In the genomic region with DNA sequence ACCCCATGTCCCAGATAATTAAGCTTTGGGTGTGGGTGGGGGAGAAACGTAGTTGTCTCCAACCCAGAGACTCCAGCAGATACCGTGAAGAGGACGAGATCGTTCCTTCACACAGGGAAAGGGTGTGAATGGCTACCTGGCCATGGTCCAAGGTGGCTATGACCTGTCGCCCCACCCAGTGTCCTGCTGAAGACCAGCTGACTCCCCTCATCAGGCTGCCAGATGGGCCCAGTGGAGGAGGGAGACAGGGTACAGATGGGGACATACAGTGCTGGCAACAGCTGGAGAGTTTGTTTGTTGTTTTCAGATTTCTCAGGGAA, we compare ENCODE assay signal across 9 mouse cellular contexts. TPM values are rescaled to one million over a fixed set of nuclear protein-coding genes. Genes with fewer than 3 reads are reported as not detected.
A peak's percentile ranks its signal among the peaks of the same experiment; 100 is the strongest.
DNase-seq lines count a peak whose midpoint lies in the region; ATAC-seq lines count a peak whose summit lies in the region.
"Had no signal": no experiment of that assay in that cellular context is flagged by ENCODE, and none has a peak within 500 bp of the region (broad histone marks: within the 10 kb centered on the region; RNA-seq: fewer than 3 reads in every experiment).

No protein-coding gene starts in this region.

- peaks cover 28% of the 10 kb centered on the region for H3K36me3 ChIP-seq in megakaryocyte, embryonic 14.5 days (replicated peaks; ENCODE audit: low read length)
- H3K36me3 ChIP-seq in hindbrain, embryonic 12.5 days: peaks cover 23% of the 10 kb centered on the region
- H3K36me3 ChIP-seq in liver, embryonic 16.5 days (ENCODE audit: control insufficient read depth, insufficient read depth): peaks cover 3% of the 10 kb centered on the region; the same call in 1 of the 2 replicates

- H3K27me3 ChIP-seq in megakaryocyte, embryonic 14.5 days (replicated peaks): no peaks in the 10 kb centered on the region
- no peaks in the 10 kb centered on the region for H3K27me3 ChIP-seq in hindbrain, embryonic 12.5 days
- no peaks in the 10 kb centered on the region for H3K27me3 ChIP-seq in liver, embryonic 16.5 days (ENCODE audit: control insufficient read depth, insufficient read depth, low read depth, low read length)

- WGBS in hindbrain, embryonic 12.5 days: 90% methylated on average over 5 of the region's 5 CpGs
- 85% methylated on average over 5 of the region's 5 CpGs for WGBS in liver, embryonic 16.5 days (ENCODE audit: insufficient replicate concordance)

- peak overlapping the region; percentile 82 for H3K4me3 ChIP-seq in megakaryocyte, embryonic 14.5 days (replicated peaks)
- H3K4me3 ChIP-seq in hindbrain, embryonic 12.5 days: peak overlapping the region; percentile 68
- no peak overlapping the region for H3K4me3 ChIP-seq in liver, embryonic 16.5 days (ENCODE audit: low read depth, low read length)

- H3K27ac ChIP-seq in hindbrain, embryonic 12.5 days: no peak overlapping the region
- no peak overlapping the region for H3K27ac ChIP-seq in liver, embryonic 16.5 days (ENCODE audit: low read length)

- H3K4me2 ChIP-seq in hindbrain, embryonic 12.5 days (replicated peaks): peak overlapping the region; percentile 89
- peak overlapping the region; percentile 80; the same call in 1 of the 2 replicates for H3K4me2 ChIP-seq in liver, embryonic 16.5 days (ENCODE audit: low read depth, low read length)

- H3K9ac ChIP-seq in hindbrain, embryonic 12.5 days: no peak overlapping the region; the same call in 1 of the 2 replicates
- H3K9ac ChIP-seq in liver, embryonic 16.5 days (ENCODE audit: low read depth, low read length): no peak overlapping the region

- ATAC-seq in megakaryocyte, adult 5-6 weeks (ENCODE audit: poor library complexity, severe bottlenecking): no peak
- ATAC-seq in hindbrain, embryonic 12.5 days (ENCODE audit: low FRiP score): no peak; the same call in 1 of the 2 replicates
- ATAC-seq in liver, embryonic 16.5 days (ENCODE audit: low read depth): no peak
- no peak for ATAC-seq in megakaryocyte progenitor cell, adult 5-6 weeks (replicated peaks; ENCODE audit: poor library complexity)

- DNase-seq in testis, postnatal 10 days (ENCODE audit: low spot score): peak; percentile 69
- no peak for DNase-seq in right cerebral cortex, postnatal 36 days (ENCODE audit: low spot score in 2 of 2)
- no peak for DNase-seq in embryo, embryonic 10 days (ENCODE audit: low spot score)

- H3K4me1 ChIP-seq in megakaryocyte, embryonic 14.5 days: peaks cover 58% of the 10 kb centered on the region
- H3K4me1 ChIP-seq in hindbrain, embryonic 12.5 days: peaks cover 21% of the 10 kb centered on the region
- peaks cover 11% of the 10 kb centered on the region for H3K4me1 ChIP-seq in liver, embryonic 16.5 days (ENCODE audit: control insufficient read depth, low read depth, low read length)

- no peaks in the 10 kb centered on the region for H3K9me3 ChIP-seq in megakaryocyte, embryonic 14.5 days
- no peaks in the 10 kb centered on the region for H3K9me3 ChIP-seq in hindbrain, embryonic 12.5 days (replicated peaks)
- no peaks in the 10 kb centered on the region for H3K9me3 ChIP-seq in liver, embryonic 16.5 days (replicated peaks; ENCODE audit: control insufficient read depth, low read length)

RNA-seq across cellular contexts. Expression of a gene that starts 0.7 kb away (rescaled TPM):
- 0.72 TPM in 1 of 2 replicates, not detected in the other for polyA plus RNA-seq in megakaryocyte, embryonic 14.5 days (2012; ENCODE audit: insufficient read depth, low replicate concordance)
- total RNA-seq in megakaryocyte, adult 5-6 weeks (2015): 0.07 and 0.09 TPM in 2 replicates
- total RNA-seq in megakaryocyte, adult 5-6 weeks (2017): 0.37 and 1.8 TPM in 2 replicates
- 1.6 and 1.9 TPM in 2 replicates for polyA plus RNA-seq in hindbrain, embryonic 12.5 days (2016; fragmentation: Nextera tagmentation; extraction: Ambion mirVana)
- polyA plus RNA-seq in liver, embryonic 16.5 days (2015; fragmentation: Nextera tagmentation; extraction: Ambion mirVana): 0.26 and 0.28 TPM in 2 replicates
- total RNA-seq in megakaryocyte progenitor cell, adult 5-6 weeks (2015): 0.17 and 0.32 TPM in 2 replicates
- total RNA-seq in megakaryocyte progenitor cell, adult 5-6 weeks (2017): 2.1 and 2.2 TPM in 2 replicates

RNA-seq across cellular contexts. Expression of a gene that starts 0.8 kb away (rescaled TPM):
- 28.0 and 32.7 TPM in 2 replicates for polyA plus RNA-seq in megakaryocyte, embryonic 14.5 days (2012; ENCODE audit: insufficient read depth, low replicate concordance)
- total RNA-seq in megakaryocyte, adult 5-6 weeks (2015): 9.0 and 12.9 TPM in 2 replicates
- total RNA-seq in megakaryocyte, adult 5-6 weeks (2017): 5.8 and 9.8 TPM in 2 replicates
- 21.6 and 21.7 TPM in 2 replicates for polyA plus RNA-seq in hindbrain, embryonic 12.5 days (2016; fragmentation: Nextera tagmentation; extraction: Ambion mirVana)
- polyA plus RNA-seq in liver, embryonic 16.5 days (2015; fragmentation: Nextera tagmentation; extraction: Ambion mirVana): 5.3 and 5.8 TPM in 2 replicates
- 7.3 and 8.0 TPM in 2 replicates for total RNA-seq in megakaryocyte progenitor cell, adult 5-6 weeks (2015)
- total RNA-seq in megakaryocyte progenitor cell, adult 5-6 weeks (2017): 5.7 and 8.0 TPM in 2 replicates

RNA-seq across cellular contexts. Expression of a gene that starts 22.7 kb away (rescaled TPM):
- polyA plus RNA-seq in megakaryocyte, embryonic 14.5 days (2012; ENCODE audit: insufficient read depth, low replicate concordance): 0.75 TPM in 1 of 2 replicates, not detected in the other
- total RNA-seq in megakaryocyte, adult 5-6 weeks (2015): 0.21 and 0.65 TPM in 2 replicates
- 0.12 and 0.62 TPM in 2 replicates for total RNA-seq in megakaryocyte, adult 5-6 weeks (2017)
- 0.39 and 0.50 TPM in 2 replicates for polyA plus RNA-seq in hindbrain, embryonic 12.5 days (2016; fragmentation: Nextera tagmentation; extraction: Ambion mirVana)
- 0.04 TPM in 1 of 2 replicates, not detected in the other for polyA plus RNA-seq in liver, embryonic 16.5 days (2015; fragmentation: Nextera tagmentation; extraction: Ambion mirVana)
- total RNA-seq in megakaryocyte progenitor cell, adult 5-6 weeks (2015): 0.05 TPM in 1 of 2 replicates, not detected in the other
- 0.54 TPM in 1 of 2 replicates, not detected in the other for total RNA-seq in megakaryocyte progenitor cell, adult 5-6 weeks (2017)

RNA-seq across cellular contexts. Expression of a gene that starts 36.5 kb away (rescaled TPM):
- 0.87 TPM in 1 of 2 replicates, not detected in the other for polyA plus RNA-seq in megakaryocyte, embryonic 14.5 days (2012; ENCODE audit: insufficient read depth, low replicate concordance)
- not detected in 2 replicates for total RNA-seq in megakaryocyte, adult 5-6 weeks (2015)
- not detected in 2 replicates for total RNA-seq in megakaryocyte, adult 5-6 weeks (2017)
- 5.8 and 7.2 TPM in 2 replicates for polyA plus RNA-seq in hindbrain, embryonic 12.5 days (2016; fragmentation: Nextera tagmentation; extraction: Ambion mirVana)
- not detected in 2 replicates for polyA plus RNA-seq in liver, embryonic 16.5 days (2015; fragmentation: Nextera tagmentation; extraction: Ambion mirVana)
- total RNA-seq in megakaryocyte progenitor cell, adult 5-6 weeks (2015): 0.54 and 1.7 TPM in 2 replicates
- total RNA-seq in megakaryocyte progenitor cell, adult 5-6 weeks (2017): 3.5 TPM in 1 of 2 replicates, not detected in the other
- total RNA-seq: hematopoietic stem cell, adult 5-6 weeks had no signal

RNA-seq across cellular contexts. Expression of a gene that starts 43.9 kb away (rescaled TPM):
- 28.7 and 79.3 TPM in 2 replicates for polyA plus RNA-seq in megakaryocyte, embryonic 14.5 days (2012; ENCODE audit: insufficient read depth, low replicate concordance)
- total RNA-seq in megakaryocyte, adult 5-6 weeks (2015): 11.3 and 13.6 TPM in 2 replicates
- 14.8 and 16.4 TPM in 2 replicates for total RNA-seq in megakaryocyte, adult 5-6 weeks (2017)
- 16.4 and 19.7 TPM in 2 replicates for polyA plus RNA-seq in hindbrain, embryonic 12.5 days (2016; fragmentation: Nextera tagmentation; extraction: Ambion mirVana)
- polyA plus RNA-seq in liver, embryonic 16.5 days (2015; fragmentation: Nextera tagmentation; extraction: Ambion mirVana): 2.4 and 3.0 TPM in 2 replicates
- total RNA-seq in megakaryocyte progenitor cell, adult 5-6 weeks (2015): 13.2 and 14.3 TPM in 2 replicates
- total RNA-seq in megakaryocyte progenitor cell, adult 5-6 weeks (2017): 20.5 and 22.0 TPM in 2 replicates
